Mouse (Mus musculus) C2C12 (cell line): Measurements from ENCODE around the gene Tor1aip2.

ENCODE experiments used
- CTCF ChIP-seq: IDR thresholded peaks from one replicate; pipeline ENCODE4 v1.5.1; 2011; ENCODE audit not compliant: control insufficient read depth, insufficient read depth, insufficient read length
- FOSL1 ChIP-seq: IDR thresholded peaks from one replicate; pipeline ENCODE4 v1.8.0; 2011; ENCODE audit warnings: mild to moderate bottlenecking, low read length; ENCODE audit not compliant: poor library complexity, insufficient read depth, severe bottlenecking
- USF1 ChIP-seq: IDR thresholded peaks from one replicate; pipeline ENCODE4 v1.6.1; 2011; ENCODE audit warnings: low read depth, mild to moderate bottlenecking, control low read depth, moderate library complexity

DNA sequence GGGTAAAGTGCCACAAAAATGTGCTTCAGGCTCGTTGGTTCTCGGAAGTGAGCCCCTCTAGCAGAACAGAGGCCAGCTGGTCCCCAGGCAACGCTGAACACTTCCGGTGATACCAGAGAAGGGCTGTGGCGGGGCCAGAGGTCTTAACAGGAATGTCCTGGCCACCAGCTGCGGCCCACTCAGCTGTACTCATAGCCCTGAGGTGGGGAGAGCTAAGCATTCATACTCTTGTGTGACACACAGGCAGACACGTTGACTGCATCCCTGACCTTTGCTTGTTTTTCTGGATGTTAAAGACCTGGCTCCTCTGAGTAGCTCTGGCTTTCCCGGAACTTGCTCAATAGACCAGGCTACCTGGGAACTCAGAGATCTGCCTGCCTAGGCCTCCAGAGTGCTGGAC lies 39.4 kb downstream of the Tor1aip2 start:
- TF ChIP-seq CTCF (no peak), USF1 (no peak), FOSL1 (no peak)
